Mouse (Mus musculus) myocyte (in vitro differentiated cells): ENCODE data around the gene Ets1. TPM values are rescaled to one million over a fixed set of nuclear protein-coding genes. Genes with fewer than 3 reads are reported as not detected.

Experiments
- H3K27me3 ChIP-seq: one replicate; pipeline ENCODE4 v1.6.1; 2011; ENCODE audit not compliant: control insufficient read depth, insufficient read depth, insufficient read length
- H3K36me3 ChIP-seq: one replicate; pipeline ENCODE4 v1.6.1; 2011; ENCODE audit not compliant: control insufficient read depth, insufficient read depth
- H3K4me2 ChIP-seq: one replicate; pipeline ENCODE4 v1.6.1; 2011; ENCODE audit warnings: low read depth, control low read depth
- H3K4me3 ChIP-seq: one replicate; pipeline ENCODE4 v1.5.1; 2011; ENCODE audit warnings: mild to moderate bottlenecking, control low read depth, moderate library complexity
- H3K79me2 ChIP-seq: one replicate; pipeline ENCODE4 v1.6.1; 2011; ENCODE audit not compliant: control insufficient read depth, insufficient read depth
- H3ac ChIP-seq: one replicate; pipeline ENCODE4 v1.6.1; 2011; ENCODE audit not compliant: control insufficient read depth, insufficient read length
- CEBPB ChIP-seq: IDR thresholded peaks from 2 replicates; pipeline ENCODE4 v1.6.1; 2011; ENCODE audit warnings: mild to moderate bottlenecking, moderate library complexity; ENCODE audit not compliant: poor library complexity, insufficient read depth, severe bottlenecking
- E2F4 ChIP-seq: IDR thresholded peaks from one replicate; pipeline ENCODE4 v1.6.1; 2011; ENCODE audit warnings: mild to moderate bottlenecking, control low read depth, moderate library complexity; ENCODE audit not compliant: insufficient read depth
- MAX ChIP-seq: IDR thresholded peaks from one replicate; pipeline ENCODE4 v1.6.1; 2011; ENCODE audit warnings: low read depth, mild to moderate bottlenecking, control low read depth
- MYOD1 ChIP-seq, 3 experiments: IDR thresholded peaks; one replicate each; pipeline ENCODE4 v1.6.1; 2011; ENCODE audit warnings: control low read depth in 2 of 3, low read depth in 2 of 3, mild to moderate bottlenecking in 2 of 3, moderate library complexity in 1 of 3; ENCODE audit not compliant: insufficient read length in 2 of 3, control insufficient read depth in 1 of 3
- MYOG ChIP-seq, 3 experiments: IDR thresholded peaks; one replicate each; pipeline ENCODE4 v1.6.1; 2011; ENCODE audit warnings: control low read depth in 2 of 3, low read depth in 2 of 3, mild to moderate bottlenecking in 2 of 3; ENCODE audit not compliant: insufficient read length in 2 of 3, control insufficient read depth in 1 of 3, insufficient read depth in 1 of 3
- POLR2A ChIP-seq: IDR thresholded peaks from one replicate; pipeline ENCODE4 v1.6.1; 2011; ENCODE audit warnings: low read depth, mild to moderate bottlenecking, control low read depth, moderate library complexity; ENCODE audit not compliant: insufficient read length
- POLR2AphosphoS2 ChIP-seq: IDR thresholded peaks from one replicate; pipeline ENCODE4 v1.6.1; 2011; ENCODE audit warnings: low read depth, control low read depth; ENCODE audit not compliant: insufficient read length
- REST ChIP-seq: IDR thresholded peaks from one replicate; pipeline ENCODE4 v1.6.1; 2011; ENCODE audit warnings: mild to moderate bottlenecking, control low read depth, moderate library complexity; ENCODE audit not compliant: insufficient read depth, insufficient read length
- SRF ChIP-seq: IDR thresholded peaks from one replicate; pipeline ENCODE4 v1.6.1; 2011; ENCODE audit warnings: low read depth; ENCODE audit not compliant: control insufficient read depth, insufficient read length
- TCF12 ChIP-seq: IDR thresholded peaks from one replicate; pipeline ENCODE4 v1.6.1; 2011; ENCODE audit warnings: mild to moderate bottlenecking, control low read depth; ENCODE audit not compliant: poor library complexity, insufficient read depth, severe bottlenecking
- TCF3 ChIP-seq: IDR thresholded peaks from one replicate; pipeline ENCODE4 v1.6.1; 2011; ENCODE audit warnings: low read depth, control low read depth; ENCODE audit not compliant: insufficient read length
- USF1 ChIP-seq: IDR thresholded peaks from one replicate; pipeline ENCODE4 v1.6.1; 2011; ENCODE audit warnings: low read depth, mild to moderate bottlenecking, control low read depth, moderate library complexity
- polyA plus RNA-seq: library from polyadenylated mRNA; unstranded; fragments of >200 nt; fragmentation: generic; extraction: Trizol; gene quantifications from one replicate; pipeline ENCODE4 v1.2.1, GENCODE M21; 2012; ENCODE audit warnings: missing spikeins

Gene Ets1
- polyA plus RNA-seq, 1 experiment = 5.4 TPM

- Histone ChIP-seq H3ac (no peak overlapping the region), H3K4me2 (no peak overlapping the region), H3K36me3 (peaks cover 24% of the 10 kb centered on the region), H3K79me2 (no peaks in the 10 kb centered on the region), H3K27me3 (no peaks in the 10 kb centered on the region), H3K4me3 (no peak overlapping the region)
- TF ChIP-seq CEBPB (no peak), E2F4 (no peak), MYOD1 (IDR thresholded peaks at IDR 0.05; ENCODE audit: control insufficient read depth in 1 of 3, insufficient read length in 2 of 3, low read depth in 2 of 3) (no peak), TCF12 (no peak), TCF3 (no peak), SRF (no peak)
Observed at GRCm38 (mm10) chr9:32736051-32736450, 100.0 kb downstream of the Ets1 start.

GRCm38 (mm10) chr9:32739988-32740387 lies 104.0 kb downstream of the Ets1 start:
- H3K4me2 ChIP-seq = no peak overlapping the region
- peaks cover 5% of the 10 kb centered on the region for H3K36me3 ChIP-seq
- H3K79me2 ChIP-seq = no peaks in the 10 kb centered on the region
- no peak for TF ChIP-seq POLR2AphosphoS2
- no peaks in the 10 kb centered on the region for H3K27me3 ChIP-seq
- no peak overlapping the region for H3K4me3 ChIP-seq
- no peak overlapping the region for H3ac ChIP-seq

- Histone ChIP-seq H3K79me2 (no peaks in the 10 kb centered on the region), H3K27me3 (no peaks in the 10 kb centered on the region), H3K4me3 (no peak overlapping the region), H3K4me2 (no peak overlapping the region), H3ac (no peak overlapping the region), H3K36me3 (peaks cover 3% of the 10 kb centered on the region)
- TF ChIP-seq REST (no peak), SRF (no peak), TCF12 (no peak), MYOD1 (IDR thresholded peaks at IDR 0.05; ENCODE audit: control insufficient read depth in 1 of 3, insufficient read length in 2 of 3, low read depth in 2 of 3) (no peak), MAX (no peak), MYOG (IDR thresholded peaks at IDR 0.05; ENCODE audit: control insufficient read depth in 1 of 3, insufficient read depth in 1 of 3, insufficient read length in 2 of 3, low read depth in 2 of 3) (no peak)
Observed at GRCm38 (mm10) chr9:32740751-32741387, 104.8 kb downstream of the Ets1 start.

- H3K4me2 ChIP-seq = no peak overlapping the region
- no peak overlapping the region for H3ac ChIP-seq
- no peaks in the 10 kb centered on the region for H3K36me3 ChIP-seq
- no peak overlapping the region for H3K4me3 ChIP-seq
- H3K79me2 ChIP-seq = no peaks in the 10 kb centered on the region
- TF ChIP-seq POLR2AphosphoS2 = no peak
- no peak for TF ChIP-seq TCF3
- TF ChIP-seq SRF = no peak
- no peak for TF ChIP-seq REST
- no peak for TF ChIP-seq MYOG (IDR thresholded peaks at IDR 0.05; ENCODE audit: control insufficient read depth in 1 of 3, insufficient read depth in 1 of 3, insufficient read length in 2 of 3, low read depth in 2 of 3)
- no peak for TF ChIP-seq E2F4
- no peak for TF ChIP-seq TCF12
- TF ChIP-seq CEBPB = no peak
- TF ChIP-seq USF1 = no peak
- TF ChIP-seq POLR2A = no peak
- TF ChIP-seq MYOD1 (IDR thresholded peaks at IDR 0.05; ENCODE audit: control insufficient read depth in 1 of 3, insufficient read length in 2 of 3, low read depth in 2 of 3) = no peak
- H3K27me3 ChIP-seq = no peaks in the 10 kb centered on the region
Observed at GRCm38 (mm10) chr9:32741681-32742080, 105.7 kb downstream of the Ets1 start.

- H3K4me2 ChIP-seq = no peak overlapping the region
- no peak overlapping the region for H3K4me3 ChIP-seq
- no peak for TF ChIP-seq TCF12
- no peak for TF ChIP-seq MAX
- no peak for TF ChIP-seq E2F4
- TF ChIP-seq USF1 = no peak
- no peak for TF ChIP-seq MYOG (IDR thresholded peaks at IDR 0.05; ENCODE audit: control insufficient read depth in 1 of 3, insufficient read depth in 1 of 3, insufficient read length in 2 of 3, low read depth in 2 of 3)
- TF ChIP-seq POLR2A = no peak
- no peak for TF ChIP-seq TCF3
- no peak for TF ChIP-seq REST
- TF ChIP-seq CEBPB = no peak
- no peak for TF ChIP-seq POLR2AphosphoS2
- no peak for TF ChIP-seq MYOD1 (IDR thresholded peaks at IDR 0.05; ENCODE audit: control insufficient read depth in 1 of 3, insufficient read length in 2 of 3, low read depth in 2 of 3)
- TF ChIP-seq SRF = no peak
- H3ac ChIP-seq = no peak overlapping the region
- H3K36me3 ChIP-seq = no peaks in the 10 kb centered on the region
- no peaks in the 10 kb centered on the region for H3K79me2 ChIP-seq
- H3K27me3 ChIP-seq = no peaks in the 10 kb centered on the region
Observed at GRCm38 (mm10) chr9:32743157-32743556, 107.1 kb downstream of the Ets1 start.
